Mouse (Mus musculus): ENCODE measurements around the gene Rab27a. TPM values are rescaled to one million over a fixed set of nuclear protein-coding genes. Genes with fewer than 3 reads are reported as not detected.

Gene Rab27a
- total RNA-seq, 2 experiments from 2014 or later: 11.4 to 11.9 TPM

- no peak for DNase-seq (ENCODE audit: extremely low spot score in 1 of 2, low spot score in 1 of 2)
Observed at GRCm38 (mm10) chr9:73137341-73137886, 92.8 kb downstream of the Rab27a start.

Small RNA genes lying within 50 kb of the gene (microRNA-seq; reads per million reads assigned to microRNA genes)
- gene Gm27353: 0 reads per million in 2 experiments

Other genes with a start within 250 kb of the Rab27a start
- 1 to 10 TPM; 1.6 to 2.2 TPM for gene Prtg, start 238.0 kb upstream of the Rab27a start, total RNA-seq (2021)
- gene Pygo1, start 119.2 kb upstream of the Rab27a start, total RNA-seq (2021): 10 to 100 TPM; 25.6 to 28.4 TPM
- gene Dyx1c1, start 86.1 kb upstream of the Rab27a start, total RNA-seq (2021): 1 to 10 TPM; 2.0 to 2.5 TPM
- gene Gm44503, start 86.0 kb upstream of the Rab27a start, total RNA-seq (2021): under 1 TPM in 1 of 2 experiments, not detected in 1; 0.25 TPM
- gene Ccpg1os, start 59.5 kb upstream of the Rab27a start, total RNA-seq (2021): 10 to 100 TPM in 1 of 2 experiments, 1 to 10 TPM in 1; 9.9 to 11.1 TPM
- 100 to 1,000 TPM; 134 to 158 TPM for gene Ccpg1, start 59.4 kb upstream of the Rab27a start, total RNA-seq (2021)
- 10 to 100 TPM; 13.7 to 18.1 TPM for gene Pigb, start 4.5 kb upstream of the Rab27a start, total RNA-seq (2021)
- gene Khdc3, start 57.0 kb downstream of the Rab27a start, total RNA-seq (2021): 1 to 10 TPM; 3.9 to 4.6 TPM
- 1 to 10 TPM in 1 of 2 experiments, under 1 TPM in 1; 0.42 to 1.1 TPM for gene Gm20509, start 57.6 kb downstream of the Rab27a start, total RNA-seq (2021)
- gene Rsl24d1, start 68.6 kb downstream of the Rab27a start, total RNA-seq (2021): 10 to 100 TPM; 61.9 to 64.8 TPM